Mouse (Mus musculus): ENCODE measurements around the gene B3gnt5. TPM values are rescaled to one million over a fixed set of nuclear protein-coding genes. Genes with fewer than 3 reads are reported as not detected.
A peak's percentile ranks its signal among the peaks of the same experiment; 100 is the strongest.
"Not testable (repeated sequence)": the region's sequence is repeated elsewhere in the genome, so short reads cannot be mapped to it uniquely, and the experiment has no call there.

B3gnt5 gene
- total RNA-seq (2014; rRNA removed) = 21.4 and 25.5 TPM in 2 replicates
- 22.6 and 24.0 TPM in 2 replicates for polyA plus RNA-seq (2015; fragmentation: Nextera tagmentation; extraction: Ambion mirVana)

- under 1% methylated on average over 15 of the region's 15 CpGs for WGBS
- Histone ChIP-seq H3K27ac (peak within 1 kb of the TSS; percentile 88), H3K4me3 (ENCODE audit: low read length) (peak within 1 kb of the TSS; percentile 84), H3K4me1 (ENCODE audit: insufficient read depth, low read length) (peaks cover 7% of the 10 kb centered on the region; the same call in 1 of the 2 replicates), H3K9ac (replicated peaks; ENCODE audit: low read length) (peak within 1 kb of the TSS; percentile 80), H3K36me3 (ENCODE audit: insufficient read depth, low read length) (no peaks in the 10 kb centered on the region), H3K27me3 (ENCODE audit: insufficient read depth, low read length) (no peaks in the 10 kb centered on the region), H3K4me2 (ENCODE audit: low read depth, low read length) (peak within 1 kb of the TSS; percentile 87), H3K9me3 (ENCODE audit: low read length) (no peaks in the 10 kb centered on the region)
- TF ChIP-seq CTCF (IDR thresholded peaks at IDR 0.05; ENCODE audit: low read depth) = no peak
- peak; percentile 79 for DNase-seq (ENCODE audit: low spot score)
- peak; percentile 95 for ATAC-seq
These were observed at the start of gene B3gnt5 for GRCm38 (mm10) chr16:19760074-19760473. TSS of gene B3gnt5 (plus strand) at chr16:19760208.

- no peak for ATAC-seq
- Histone ChIP-seq H3K4me2 (ENCODE audit: low read depth, low read length) (no peak overlapping the region), H3K4me3 (ENCODE audit: low read length) (no peak overlapping the region), H3K4me1 (ENCODE audit: insufficient read depth, low read length) (no peaks in the 10 kb centered on the region), H3K36me3 (ENCODE audit: insufficient read depth, low read length) (no peaks in the 10 kb centered on the region), H3K9me3 (ENCODE audit: low read length) (no peaks in the 10 kb centered on the region), H3K27me3 (ENCODE audit: insufficient read depth, low read length) (no peaks in the 10 kb centered on the region), H3K9ac (replicated peaks; ENCODE audit: low read length) (no peak overlapping the region), H3K27ac (no peak overlapping the region)
- no peak for TF ChIP-seq CTCF (IDR thresholded peaks at IDR 0.05; ENCODE audit: low read depth)
- WGBS = 51% methylated on average over 2 of the region's 2 CpGs
- DNase-seq (ENCODE audit: low spot score) = no peak
These were observed 39.0 kb upstream of the B3gnt5 start for GRCm38 (mm10) chr16:19720959-19721358.

GRCm38 (mm10) chr16:19724139-19724538 is 35.9 kb upstream of the B3gnt5 start:
- 43% methylated on average over 2 of the region's 2 CpGs for WGBS
- peak; percentile 65 for TF ChIP-seq CTCF (IDR thresholded peaks at IDR 0.05; ENCODE audit: low read depth)
- H3K27ac ChIP-seq; H3K9ac ChIP-seq (replicated peaks; ENCODE audit: low read length); H3K36me3 ChIP-seq (ENCODE audit: insufficient read depth, low read length); H3K9me3 ChIP-seq (ENCODE audit: low read length); H3K4me3 ChIP-seq (ENCODE audit: low read length); H3K4me1 ChIP-seq (ENCODE audit: insufficient read depth, low read length); ATAC-seq; H3K27me3 ChIP-seq (ENCODE audit: insufficient read depth, low read length); H3K4me2 ChIP-seq (ENCODE audit: low read depth, low read length): not testable (repeated sequence)
- DNase-seq (ENCODE audit: low spot score) = peak; percentile 20

DNA sequence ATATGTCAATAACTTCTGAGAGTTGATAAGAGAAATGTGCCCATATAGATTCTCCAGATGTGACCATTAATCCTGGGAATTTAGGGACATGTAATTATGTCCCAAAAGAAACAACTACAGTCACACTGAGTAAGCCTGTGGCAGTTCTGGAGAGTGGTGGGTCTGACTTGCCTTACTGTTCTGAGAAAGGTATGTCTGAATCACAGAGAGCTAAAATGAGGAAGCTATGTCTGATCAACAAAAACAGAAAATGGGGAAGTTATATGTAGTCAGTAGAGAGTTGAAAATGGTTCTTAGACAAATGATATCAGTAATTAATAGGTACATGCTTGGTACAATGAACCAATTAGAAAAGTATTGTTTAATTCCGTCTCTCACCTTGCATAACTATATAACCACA is 27.1 kb upstream of the B3gnt5 start:
- 82% methylated on average over 1 of the region's 1 CpGs for WGBS
- ATAC-seq (no peak), DNase-seq (ENCODE audit: low spot score) (no peak)
- Histone ChIP-seq H3K27me3 (ENCODE audit: insufficient read depth, low read length) (no peaks in the 10 kb centered on the region), H3K27ac (no peak overlapping the region), H3K4me1 (ENCODE audit: insufficient read depth, low read length) (no peaks in the 10 kb centered on the region), H3K4me2 (ENCODE audit: low read depth, low read length) (no peak overlapping the region), H3K9me3 (ENCODE audit: low read length) (no peaks in the 10 kb centered on the region), H3K36me3 (ENCODE audit: insufficient read depth, low read length) (no peaks in the 10 kb centered on the region), H3K9ac (replicated peaks; ENCODE audit: low read length) (no peak overlapping the region), H3K4me3 (ENCODE audit: low read length) (no peak overlapping the region)
- no peak for TF ChIP-seq CTCF (IDR thresholded peaks at IDR 0.05; ENCODE audit: low read depth)

DNA sequence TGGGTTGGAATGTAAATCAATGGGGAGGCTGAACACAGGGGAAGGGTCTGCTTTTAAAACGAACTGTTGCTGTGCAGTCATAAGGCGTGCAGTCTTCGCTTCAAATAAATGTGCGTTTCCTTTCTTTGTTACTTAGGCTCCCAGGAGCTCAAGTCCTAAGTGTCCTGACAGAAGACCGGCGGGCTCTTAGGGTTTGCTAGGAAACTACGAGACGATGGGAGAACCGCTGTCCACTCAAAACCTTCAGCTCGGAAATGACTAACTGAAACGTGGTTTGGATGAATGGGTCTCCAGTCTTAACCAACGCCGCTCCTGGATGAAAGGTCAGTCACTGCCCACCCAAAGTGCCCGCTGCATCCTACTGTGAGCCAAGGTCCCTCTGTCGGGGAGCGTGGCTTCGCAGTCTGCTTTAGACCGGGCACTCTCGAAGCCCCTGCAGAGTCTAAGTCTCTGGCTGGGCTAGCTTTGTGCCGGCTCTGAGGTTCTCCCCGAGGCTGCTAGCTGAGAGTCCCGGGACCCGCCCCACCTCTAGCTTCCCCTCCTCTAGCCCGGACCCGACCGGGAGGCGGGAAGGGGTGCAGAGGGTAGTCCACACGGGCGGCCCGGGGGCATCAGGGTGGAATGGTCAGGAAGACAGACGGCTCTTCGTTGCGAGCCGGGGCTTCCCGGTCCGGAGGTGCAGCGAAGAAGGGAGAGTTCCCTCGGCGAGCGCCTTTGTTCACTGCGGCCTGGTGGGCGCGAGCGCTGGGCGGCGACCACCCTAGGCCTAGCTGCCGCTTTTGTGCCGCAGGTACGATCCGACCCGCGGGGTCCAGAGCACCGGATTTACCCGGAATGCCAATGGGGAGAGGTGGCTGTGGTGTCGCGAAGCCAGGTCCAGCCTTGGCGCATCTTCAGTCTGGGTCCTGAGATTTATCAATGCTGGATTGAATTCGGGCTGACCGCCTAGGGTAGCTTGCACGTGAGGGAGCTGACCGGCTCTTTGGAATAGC is 793 bp downstream of the B3gnt5 start:
- TF ChIP-seq CTCF (IDR thresholded peaks at IDR 0.05; ENCODE audit: low read depth) = peak; percentile 5; the same call in 1 of the 2 replicates
- Histone ChIP-seq H3K36me3 (ENCODE audit: insufficient read depth, low read length) (0 out of 2 replicates have a peak, but pooled peaks cover 5% of the 10 kb centered on the region), H3K9ac (replicated peaks; ENCODE audit: low read length) (peak overlapping the region; percentile 80), H3K4me2 (ENCODE audit: low read depth, low read length) (peak overlapping the region; percentile 87), H3K9me3 (ENCODE audit: low read length) (no peaks in the 10 kb centered on the region), H3K27me3 (ENCODE audit: insufficient read depth, low read length) (no peaks in the 10 kb centered on the region), H3K4me1 (ENCODE audit: insufficient read depth, low read length) (peaks cover 7% of the 10 kb centered on the region; the same call in 1 of the 2 replicates), H3K4me3 (ENCODE audit: low read length) (peak overlapping the region; percentile 84), H3K27ac (peak overlapping the region; percentile 88)
- WGBS = under 1% methylated on average over 61 of the region's 61 CpGs
- ATAC-seq (peak; percentile 82), DNase-seq (ENCODE audit: low spot score) (peak; percentile 53)

- 0 out of 2 replicates have a peak overlapping the region, but pooled peaks have one; percentile 88 for H3K27ac ChIP-seq
- WGBS = 23% methylated on average over 1 of the region's 1 CpGs
- 0 out of 2 replicates have a peak, but pooled peaks cover 5% of the 10 kb centered on the region for H3K36me3 ChIP-seq (ENCODE audit: insufficient read depth, low read length)
- DNase-seq (ENCODE audit: low spot score) (no peak), ATAC-seq (no peak)
- H3K9me3 ChIP-seq (ENCODE audit: low read length) = no peaks in the 10 kb centered on the region
- H3K4me3 ChIP-seq (ENCODE audit: low read length) = peak overlapping the region; percentile 84
- H3K4me2 ChIP-seq (ENCODE audit: low read depth, low read length) = peak overlapping the region; percentile 87
- H3K27me3 ChIP-seq (ENCODE audit: insufficient read depth, low read length) = no peaks in the 10 kb centered on the region
- H3K9ac ChIP-seq (replicated peaks; ENCODE audit: low read length) = peak overlapping the region; percentile 80
- H3K4me1 ChIP-seq (ENCODE audit: insufficient read depth, low read length) = peaks cover 7% of the 10 kb centered on the region; the same call in 1 of the 2 replicates
- no peak for TF ChIP-seq CTCF (IDR thresholded peaks at IDR 0.05; ENCODE audit: low read depth)
These were observed 1.7 kb downstream of the B3gnt5 start for GRCm38 (mm10) chr16:19761691-19762090.

Data from hindbrain, postnatal 0 days (tissue).